Mouse (Mus musculus): Measurements from ENCODE around the gene Ptk7. TPM values are rescaled to one million over a fixed set of nuclear protein-coding genes. Genes with fewer than 3 reads are reported as not detected.

Ptk7 gene
- total RNA-seq, 2 experiments from 2014 or later: 0.14 to 0.20 TPM

- no peak for ATAC-seq (replicated peaks; ENCODE audit: low FRiP score, low TSS enrichment, poor library complexity, severe bottlenecking)
These were observed 82.3 kb downstream of the Ptk7 start for GRCm38 (mm10) chr17:46546995-46547394.

- no peak for ATAC-seq (replicated peaks; ENCODE audit: low FRiP score, low TSS enrichment, poor library complexity, severe bottlenecking)
These were observed 82.7 kb downstream of the Ptk7 start for GRCm38 (mm10) chr17:46546591-46546990.

GRCm38 (mm10) chr17:46545813-46546564 is 83.3 kb downstream of the Ptk7 start, which contains the start of gene Cul9:
Gene Cul9 (minus strand): TSS chr17:46546388.
- ATAC-seq (replicated peaks; ENCODE audit: low FRiP score, low TSS enrichment, poor library complexity, severe bottlenecking): peak; percentile 40

GRCm38 (mm10) chr17:46543661-46544060 is 85.6 kb downstream of the Ptk7 start:
- no peak for ATAC-seq (replicated peaks; ENCODE audit: low FRiP score, low TSS enrichment, poor library complexity, severe bottlenecking)

- ATAC-seq (replicated peaks; ENCODE audit: low FRiP score, low TSS enrichment, poor library complexity, severe bottlenecking): peak; percentile 64
These were observed 103.6 kb downstream of the Ptk7 start for GRCm38 (mm10) chr17:46525579-46526307.

GRCm38 (mm10) chr17:46525065-46525464 is 104.2 kb downstream of the Ptk7 start:
- no peak for ATAC-seq (replicated peaks; ENCODE audit: low FRiP score, low TSS enrichment, poor library complexity, severe bottlenecking)

- no peak for ATAC-seq (replicated peaks; ENCODE audit: low FRiP score, low TSS enrichment, poor library complexity, severe bottlenecking)
These were observed 107.2 kb downstream of the Ptk7 start for GRCm38 (mm10) chr17:46521963-46522668.

GRCm38 (mm10) chr17:46521174-46521573 is 108.1 kb downstream of the Ptk7 start:
- ATAC-seq (replicated peaks; ENCODE audit: low FRiP score, low TSS enrichment, poor library complexity, severe bottlenecking): no peak

- ATAC-seq (replicated peaks; ENCODE audit: low FRiP score, low TSS enrichment, poor library complexity, severe bottlenecking): 0 out of 2 replicates have a peak, but pooled peaks have one; percentile 9
These were observed 108.8 kb downstream of the Ptk7 start for GRCm38 (mm10) chr17:46520385-46520979.

GRCm38 (mm10) chr17:46519971-46520370 is 109.3 kb downstream of the Ptk7 start:
- ATAC-seq (replicated peaks; ENCODE audit: low FRiP score, low TSS enrichment, poor library complexity, severe bottlenecking): no peak

Other genes starting within 250 kb of the Ptk7 start
- gene Zfp318, start 245.8 kb downstream of the Ptk7 start, total RNA-seq (2014; fragmentation: Nextera tagmentation): 14.3 and 22.2 TPM in 2 replicates
- gene Zfp318, start 245.8 kb downstream of the Ptk7 start, total RNA-seq (2017): 17.3 and 41.5 TPM in 2 replicates
- gene Crip3, start 200.6 kb downstream of the Ptk7 start, total RNA-seq (2014; fragmentation: Nextera tagmentation): not detected in 2 replicates
- not detected in 2 replicates for gene Crip3, start 200.6 kb downstream of the Ptk7 start, total RNA-seq (2017)
- gene Slc22a7, start 191.0 kb downstream of the Ptk7 start, total RNA-seq (2014; fragmentation: Nextera tagmentation): not detected in 2 replicates
- not detected in 2 replicates for gene Slc22a7, start 191.0 kb downstream of the Ptk7 start, total RNA-seq (2017)
- gene Ttbk1, start 141.8 kb downstream of the Ptk7 start, total RNA-seq (2014; fragmentation: Nextera tagmentation): 0.10 TPM in 1 of 2 replicates, not detected in the other
- gene Ttbk1, start 141.8 kb downstream of the Ptk7 start, total RNA-seq (2017): 0.14 TPM in 1 of 2 replicates, not detected in the other
- 49.4 and 60.5 TPM in 2 replicates for gene Dnph1, start 132.8 kb downstream of the Ptk7 start, total RNA-seq (2014; fragmentation: Nextera tagmentation)
- gene Dnph1, start 132.8 kb downstream of the Ptk7 start, total RNA-seq (2017): 15.6 and 27.7 TPM in 2 replicates
- 14.1 and 19.6 TPM in 2 replicates for gene Cul9, start 83.1 kb downstream of the Ptk7 start, total RNA-seq (2014; fragmentation: Nextera tagmentation)
- gene Cul9, start 83.1 kb downstream of the Ptk7 start, total RNA-seq (2017): 2.5 and 4.8 TPM in 2 replicates
- gene Srf, start 73.3 kb downstream of the Ptk7 start, total RNA-seq (2014; fragmentation: Nextera tagmentation): 26.2 and 44.3 TPM in 2 replicates
- 19.3 and 20.5 TPM in 2 replicates for gene Srf, start 73.3 kb downstream of the Ptk7 start, total RNA-seq (2017)
- gene Klc4, start 16.5 kb upstream of the Ptk7 start, total RNA-seq (2014; fragmentation: Nextera tagmentation): 5.8 and 6.9 TPM in 2 replicates
- gene Klc4, start 16.5 kb upstream of the Ptk7 start, total RNA-seq (2017): 5.6 and 5.9 TPM in 2 replicates
- 74.7 and 190 TPM in 2 replicates for gene Mrpl2, start 16.7 kb upstream of the Ptk7 start, total RNA-seq (2014; fragmentation: Nextera tagmentation)
- gene Mrpl2, start 16.7 kb upstream of the Ptk7 start, total RNA-seq (2017): 82.2 and 97.0 TPM in 2 replicates
- gene Cul7, start 20.8 kb upstream of the Ptk7 start, total RNA-seq (2014; fragmentation: Nextera tagmentation): 11.2 and 12.6 TPM in 2 replicates
- gene Cul7, start 20.8 kb upstream of the Ptk7 start, total RNA-seq (2017): 6.6 and 12.6 TPM in 2 replicates
- 16.1 and 23.4 TPM in 2 replicates for gene Rrp36, start 44.8 kb upstream of the Ptk7 start, total RNA-seq (2014; fragmentation: Nextera tagmentation)
- 60.4 and 64.8 TPM in 2 replicates for gene Rrp36, start 44.8 kb upstream of the Ptk7 start, total RNA-seq (2017)
- gene Mea1, start 49.3 kb upstream of the Ptk7 start, total RNA-seq (2014; fragmentation: Nextera tagmentation): 74.7 and 75.2 TPM in 2 replicates
- 71.6 and 85.7 TPM in 2 replicates for gene Mea1, start 49.3 kb upstream of the Ptk7 start, total RNA-seq (2017)
- gene Klhdc3, start 51.4 kb upstream of the Ptk7 start, total RNA-seq (2014; fragmentation: Nextera tagmentation): 102 and 104 TPM in 2 replicates
- 28.6 and 33.4 TPM in 2 replicates for gene Klhdc3, start 51.4 kb upstream of the Ptk7 start, total RNA-seq (2017)
- 41.3 and 52.0 TPM in 2 replicates for gene Ppp2r5d, start 75.6 kb upstream of the Ptk7 start, total RNA-seq (2014; fragmentation: Nextera tagmentation)
- 35.9 and 57.2 TPM in 2 replicates for gene Ppp2r5d, start 75.6 kb upstream of the Ptk7 start, total RNA-seq (2017)
- 19.0 and 22.6 TPM in 2 replicates for gene Pex6, start 82.0 kb upstream of the Ptk7 start, total RNA-seq (2014; fragmentation: Nextera tagmentation)
- gene Pex6, start 82.0 kb upstream of the Ptk7 start, total RNA-seq (2017): 7.5 and 11.7 TPM in 2 replicates
- 6.5 TPM in 1 of 2 replicates, not detected in the other for gene Gnmt, start 99.7 kb upstream of the Ptk7 start, total RNA-seq (2014; fragmentation: Nextera tagmentation)
- not detected in 2 replicates for gene Gnmt, start 99.7 kb upstream of the Ptk7 start, total RNA-seq (2017)
- 23.4 and 39.6 TPM in 2 replicates for gene Cnpy3, start 122.7 kb upstream of the Ptk7 start, total RNA-seq (2014; fragmentation: Nextera tagmentation)
- gene Cnpy3, start 122.7 kb upstream of the Ptk7 start, total RNA-seq (2017): 28.6 and 45.3 TPM in 2 replicates
- not detected in 2 replicates for gene Ptcra, start 134.2 kb upstream of the Ptk7 start, total RNA-seq (2014; fragmentation: Nextera tagmentation)
- not detected in 2 replicates for gene Ptcra, start 134.2 kb upstream of the Ptk7 start, total RNA-seq (2017)
- gene 2310039H08Rik, start 143.1 kb upstream of the Ptk7 start, total RNA-seq (2014; fragmentation: Nextera tagmentation): 31.1 and 31.3 TPM in 2 replicates
- gene 2310039H08Rik, start 143.1 kb upstream of the Ptk7 start, total RNA-seq (2017): 11.9 TPM in 2 replicates
- 90.3 and 93.8 TPM in 2 replicates for gene Rpl7l1, start 153.2 kb upstream of the Ptk7 start, total RNA-seq (2014; fragmentation: Nextera tagmentation)
- 201 and 239 TPM in 2 replicates for gene Rpl7l1, start 153.2 kb upstream of the Ptk7 start, total RNA-seq (2017)
- gene Bicral, start 229.0 kb upstream of the Ptk7 start, total RNA-seq (2014; fragmentation: Nextera tagmentation): 24.6 and 28.7 TPM in 2 replicates
- 10.4 and 16.5 TPM in 2 replicates for gene Bicral, start 229.0 kb upstream of the Ptk7 start, total RNA-seq (2017)

Data from megakaryocyte-erythroid progenitor cell, adult 5-6 weeks (primary cell).